Mouse (Mus musculus) lung, embryonic 16.5 days (tissue): ENCODE data around the gene Ppp1r18. TPM values are rescaled to one million over a fixed set of nuclear protein-coding genes. Genes with fewer than 3 reads are reported as not detected.

Source experiments
- ATAC-seq: fragments of 200-750 bp; cut with Nextera tagmentation; 2 replicates; pipeline ENCODE4 v1.8.0; 2017; ENCODE audit warnings: low read depth, mild to moderate bottlenecking, moderate library complexity
- H3K27ac ChIP-seq: fragments of 300-500 bp; sonication (generic); 2 replicates; pipeline ENCODE4 v1.5.1; 2014; ENCODE audit warnings: mild to moderate bottlenecking, control low read depth, low read length
- H3K27me3 ChIP-seq: fragments of 300-500 bp; sonication (generic); 2 replicates; pipeline ENCODE4 v1.6.1; 2014; ENCODE audit warnings: low read depth, low read length, mixed read lengths; ENCODE audit not compliant: control insufficient read depth, insufficient read depth
- H3K36me3 ChIP-seq: fragments of 300-500 bp; sonication (generic); 2 replicates; pipeline ENCODE4 v1.6.1; 2014; ENCODE audit warnings: low read length; ENCODE audit not compliant: control insufficient read depth, insufficient read depth
- H3K4me1 ChIP-seq: fragments of 300-500 bp; sonication (generic); replicated peaks from 2 replicates; pipeline ENCODE4 v1.6.1; 2014; ENCODE audit warnings: low read length, mixed read lengths; ENCODE audit not compliant: control insufficient read depth, insufficient read depth
- H3K4me2 ChIP-seq: fragments of 300-500 bp; sonication (generic); 2 replicates; pipeline ENCODE4 v1.6.1; 2014; ENCODE audit warnings: low read depth, low read length, control low read depth
- H3K4me3 ChIP-seq: fragments of 300-500 bp; sonication (generic); 2 replicates; pipeline ENCODE4 v1.5.1; 2014; ENCODE audit warnings: mild to moderate bottlenecking, low read length, control low read depth
- H3K9ac ChIP-seq: fragments of 300-500 bp; sonication (generic); 2 replicates; pipeline ENCODE4 v1.6.1; 2014; ENCODE audit warnings: low read length, control low read depth
- H3K9me3 ChIP-seq: fragments of 300-500 bp; sonication (generic); 2 replicates; pipeline ENCODE4 v1.6.1; 2016; ENCODE audit warnings: low read length; ENCODE audit not compliant: control insufficient read depth
- WGBS: fragments of 180-500 bp; shearing (Covaris S2); extraction: QIAGEN DNeasy Blood & Tissue Kit; methylation state at CpG from one replicate; pipeline ENCODE4 v1.1.7; 2014; 5-methylcytosine and 5-hydroxymethylcytosine counted together
- polyA plus RNA-seq: library from polyadenylated mRNA; unstranded; fragments of >200 nt; fragmentation: Nextera tagmentation; extraction: Ambion mirVana; gene quantifications from 2 replicates; pipeline ENCODE4 v1.2.1, GENCODE M21; 2015

The Ppp1r18 gene
- polyA plus RNA-seq, 1 experiment from 2014 or later = 26.5 TPM

DNA sequence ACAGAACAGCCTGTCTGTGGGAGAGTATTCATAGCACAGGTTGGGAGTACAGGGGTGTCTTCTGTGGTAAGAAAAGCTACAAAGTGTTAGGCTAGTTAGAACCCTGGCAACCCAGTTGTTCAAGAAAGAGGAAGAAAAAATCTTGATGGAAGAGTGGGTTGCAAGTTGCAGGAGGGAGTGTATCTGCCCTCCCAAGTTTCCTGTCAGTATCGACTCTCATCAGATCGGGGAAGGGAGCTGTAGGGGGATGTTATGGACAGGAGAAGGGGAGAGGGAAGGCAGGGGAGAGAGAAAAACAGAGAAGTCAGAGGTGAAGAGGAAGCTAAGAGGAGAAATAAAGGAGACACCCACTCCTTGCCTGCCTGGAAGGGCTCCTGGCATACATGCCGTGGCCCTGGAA, 35.2 kb downstream of the Ppp1r18 start:
- H3K9ac ChIP-seq = no peak overlapping the region
- peaks cover 10% of the 10 kb centered on the region for H3K4me1 ChIP-seq
- no peaks in the 10 kb centered on the region for H3K27me3 ChIP-seq
- H3K27ac ChIP-seq = no peak overlapping the region
- peaks cover 8% of the 10 kb centered on the region; the same call in 1 of the 2 replicates for H3K36me3 ChIP-seq
- H3K9me3 ChIP-seq = no peaks in the 10 kb centered on the region
- ATAC-seq = no peak
- H3K4me2 ChIP-seq = no peak overlapping the region
- no peak overlapping the region for H3K4me3 ChIP-seq
- WGBS = 86% methylated on average over 3 of the region's 3 CpGs

DNA sequence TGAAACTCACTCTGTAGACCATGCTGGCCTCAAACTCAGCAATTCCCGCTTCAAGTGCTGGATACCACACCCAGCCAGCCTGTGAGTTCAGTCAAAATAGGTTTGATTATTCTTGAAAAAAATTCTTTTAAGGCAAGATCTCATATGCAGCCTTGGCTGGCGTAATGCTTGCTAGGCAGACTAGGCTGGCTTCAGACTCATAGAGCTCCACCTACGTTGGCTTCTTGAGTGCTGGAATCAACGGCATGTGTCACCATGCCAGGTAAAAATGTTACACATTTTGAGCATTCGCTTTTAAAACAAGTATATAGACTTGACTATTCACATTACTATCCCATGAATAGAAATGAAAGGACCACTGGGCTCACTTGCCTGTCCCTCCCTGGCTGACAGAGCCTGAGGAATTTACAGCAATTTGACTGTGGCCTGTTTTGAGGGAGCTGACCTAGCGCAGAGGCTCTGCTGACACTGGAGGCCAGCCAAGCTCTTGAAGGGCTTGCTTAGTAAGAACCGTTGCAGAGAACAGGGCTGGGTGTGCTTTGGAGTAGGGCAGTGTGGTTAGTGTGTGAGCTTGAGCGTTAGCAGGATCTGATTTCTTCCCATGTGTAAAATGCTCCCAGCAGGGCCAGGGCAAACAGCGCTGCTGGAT, 38.1 kb downstream of the Ppp1r18 start:
- Histone ChIP-seq H3K9me3 (no peaks in the 10 kb centered on the region), H3K27me3 (no peaks in the 10 kb centered on the region), H3K36me3 (peaks cover 16% of the 10 kb centered on the region), H3K4me1 (peaks cover 5% of the 10 kb centered on the region), H3K9ac (no peak overlapping the region), H3K4me3 (no peak overlapping the region), H3K4me2 (no peak overlapping the region), H3K27ac (peak overlapping the region; percentile 45)
- peak; percentile 65 for ATAC-seq
- WGBS = 79% methylated on average over 9 of the region's 9 CpGs

GRCm38 (mm10) chr17:35903992-35904355, 38.6 kb downstream of the Ppp1r18 start:
- peaks cover 10% of the 10 kb centered on the region for H3K4me1 ChIP-seq
- no peaks in the 10 kb centered on the region for H3K9me3 ChIP-seq
- no peaks in the 10 kb centered on the region for H3K27me3 ChIP-seq
- no peak overlapping the region for H3K4me2 ChIP-seq
- no peak overlapping the region for H3K9ac ChIP-seq
- ATAC-seq = no peak
- no peak overlapping the region for H3K4me3 ChIP-seq
- 68% methylated on average over 4 of the region's 4 CpGs for WGBS
- H3K36me3 ChIP-seq = peaks cover 16% of the 10 kb centered on the region
- H3K27ac ChIP-seq = peak overlapping the region; percentile 45; the same call in 1 of the 2 replicates

DNA sequence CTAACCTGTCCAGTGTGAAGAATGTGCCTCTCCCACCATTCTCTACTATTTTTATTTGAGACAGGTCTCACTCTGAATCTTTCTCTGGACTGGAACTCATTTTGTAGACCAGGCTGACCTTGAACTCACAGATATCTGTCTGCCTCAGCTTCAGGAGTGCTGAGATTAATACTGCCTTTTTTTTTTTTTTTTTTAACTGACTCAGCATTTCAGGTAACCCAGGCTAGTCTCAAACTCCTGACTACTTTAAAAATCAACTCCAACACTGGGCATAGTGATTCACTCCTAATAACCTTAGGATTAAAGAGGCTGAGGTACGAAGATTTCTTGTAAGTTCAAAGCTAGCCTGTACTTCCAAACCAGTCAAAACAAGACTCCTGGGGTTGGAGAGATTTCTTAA, 40.2 kb downstream of the Ppp1r18 start:
- H3K9me3 ChIP-seq = no peaks in the 10 kb centered on the region
- ATAC-seq = no peak
- H3K4me1 ChIP-seq = peaks cover 16% of the 10 kb centered on the region
- no peak overlapping the region for H3K9ac ChIP-seq
- no peaks in the 10 kb centered on the region for H3K27me3 ChIP-seq
- no peak overlapping the region for H3K27ac ChIP-seq
- WGBS = 86% methylated on average over 1 of the region's 1 CpGs
- H3K4me3 ChIP-seq = no peak overlapping the region
- peaks cover 16% of the 10 kb centered on the region for H3K36me3 ChIP-seq
- H3K4me2 ChIP-seq = no peak overlapping the region

DNA sequence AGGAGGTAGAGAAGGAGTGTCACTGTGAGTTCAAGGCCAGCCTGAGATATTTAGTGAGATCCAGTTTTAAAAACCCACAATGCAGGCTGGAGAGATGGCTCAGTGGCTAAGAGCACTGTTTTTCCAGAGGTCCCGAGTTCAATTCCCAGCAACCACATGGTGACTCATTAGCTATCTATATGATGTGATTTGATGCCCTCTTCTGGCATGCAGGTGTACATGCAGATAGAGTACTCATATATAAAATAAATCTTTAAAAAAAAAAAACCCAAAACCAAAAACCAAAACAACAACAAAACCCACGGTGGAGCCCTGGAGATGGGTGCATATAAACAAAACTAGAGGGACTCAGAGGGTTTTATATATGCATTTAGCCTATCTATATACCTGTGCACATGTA, 42.2 kb downstream of the Ppp1r18 start:
- H3K36me3 ChIP-seq = peaks cover 18% of the 10 kb centered on the region
- H3K4me1 ChIP-seq = peaks cover 16% of the 10 kb centered on the region
- no peak overlapping the region for H3K4me2 ChIP-seq
- no peak for ATAC-seq
- no peak overlapping the region for H3K4me3 ChIP-seq
- H3K27ac ChIP-seq = no peak overlapping the region
- 67% methylated on average over 2 of the region's 2 CpGs for WGBS
- H3K9me3 ChIP-seq = no peaks in the 10 kb centered on the region
- H3K27me3 ChIP-seq = no peaks in the 10 kb centered on the region
- H3K9ac ChIP-seq = no peak overlapping the region

GRCm38 (mm10) chr17:35909186-35909918, 44.0 kb downstream of the Ppp1r18 start:
- H3K9me3 ChIP-seq = no peaks in the 10 kb centered on the region
- peaks cover 18% of the 10 kb centered on the region for H3K36me3 ChIP-seq
- H3K27ac ChIP-seq = peak overlapping the region; percentile 11
- no peaks in the 10 kb centered on the region for H3K27me3 ChIP-seq
- H3K9ac ChIP-seq = peak overlapping the region; percentile 70
- ATAC-seq = peak; percentile 44
- H3K4me3 ChIP-seq = peak overlapping the region; percentile 64
- peaks cover 11% of the 10 kb centered on the region for H3K4me1 ChIP-seq
- WGBS = 14% methylated on average over 20 of the region's 20 CpGs
- peak overlapping the region; percentile 95 for H3K4me2 ChIP-seq

DNA sequence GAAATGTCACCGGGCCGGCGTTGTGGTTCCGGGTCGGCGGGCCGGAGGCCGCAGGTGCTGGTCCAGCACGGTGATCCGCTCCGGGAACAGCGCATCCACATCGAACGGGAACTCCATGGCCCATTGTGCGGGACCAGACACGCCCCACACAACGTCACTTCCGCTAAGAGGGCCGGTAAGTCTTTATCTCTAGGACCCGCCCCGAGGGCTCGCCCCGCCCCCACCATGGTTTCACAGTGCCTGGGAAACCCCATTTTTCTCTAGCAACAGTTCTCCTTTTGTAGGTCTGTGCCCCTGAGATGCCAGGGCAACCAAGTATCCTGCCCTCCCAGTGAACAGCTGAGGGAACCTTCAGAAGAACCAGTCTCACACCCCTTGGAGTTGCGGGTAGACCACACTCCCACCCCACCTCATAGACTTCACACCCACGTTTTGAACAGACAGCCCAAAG, 44.6 kb downstream of the Ppp1r18 start, which contains the start of gene Atat1:
Atat1 (minus strand) TSS at position 157 of the 451 bp plus-strand sequence.
- peak within 1 kb of the TSS; percentile 95 for H3K4me2 ChIP-seq
- H3K9ac ChIP-seq = peak within 1 kb of the TSS; percentile 70
- H3K9me3 ChIP-seq = no peaks in the 10 kb centered on the region
- WGBS = 2% methylated on average over 25 of the region's 25 CpGs
- H3K27me3 ChIP-seq = no peaks in the 10 kb centered on the region
- H3K36me3 ChIP-seq = peaks cover 18% of the 10 kb centered on the region
- peak; percentile 95 for ATAC-seq
- H3K4me1 ChIP-seq = peaks cover 11% of the 10 kb centered on the region
- H3K4me3 ChIP-seq = peak within 1 kb of the TSS; percentile 64
- peak within 1 kb of the TSS; percentile 70 for H3K27ac ChIP-seq

- no peak for ATAC-seq
- H3K36me3 ChIP-seq = peaks cover 13% of the 10 kb centered on the region; the same call in 1 of the 2 replicates
- 71% methylated on average over 6 of the region's 6 CpGs for WGBS
- H3K27ac ChIP-seq = no peak overlapping the region
- H3K4me2 ChIP-seq = peak overlapping the region; percentile 70; the same call in 1 of the 2 replicates
- H3K27me3 ChIP-seq = no peaks in the 10 kb centered on the region
- peaks cover 13% of the 10 kb centered on the region for H3K4me1 ChIP-seq
- peak overlapping the region; percentile 85 for H3K4me3 ChIP-seq
- H3K9ac ChIP-seq = no peak overlapping the region
- no peaks in the 10 kb centered on the region for H3K9me3 ChIP-seq
These were observed 49.6 kb downstream of the Ppp1r18 start for GRCm38 (mm10) chr17:35914975-35915374.

DNA sequence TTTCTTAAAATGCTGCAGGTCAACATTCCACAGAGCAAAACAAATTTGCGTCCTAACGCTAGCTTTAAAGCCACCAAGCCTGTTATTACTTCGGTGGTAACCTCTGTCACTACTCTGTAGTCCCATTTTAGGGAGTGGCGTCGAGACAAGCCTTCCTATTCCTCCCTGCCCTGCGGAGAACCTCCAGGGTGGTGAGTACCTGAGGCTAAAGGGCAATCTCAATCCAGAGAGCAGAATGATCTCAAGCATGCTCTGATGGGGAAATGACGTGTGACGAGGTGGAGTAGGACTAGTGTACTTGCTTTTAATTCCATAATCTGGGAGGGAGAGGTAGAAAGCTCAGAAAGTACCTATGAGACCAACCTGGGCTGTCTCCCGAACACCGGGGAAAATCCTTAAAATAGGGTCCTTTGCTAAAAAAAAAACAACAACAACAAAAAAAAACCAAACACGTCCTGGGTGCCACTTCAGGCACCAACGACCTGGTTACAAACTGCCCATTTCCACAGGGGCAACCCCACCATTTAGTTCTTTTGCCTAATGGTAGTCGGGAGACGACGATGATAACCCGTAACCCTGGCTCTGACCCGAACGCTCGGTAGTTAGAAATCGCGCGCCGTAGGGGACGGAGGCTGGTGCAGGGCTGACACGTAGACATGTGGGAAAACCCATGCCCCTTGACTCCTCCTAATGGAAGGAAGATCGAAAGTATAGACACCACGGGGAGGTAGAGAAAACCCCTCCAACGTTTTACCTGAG, 50.3 kb downstream of the Ppp1r18 start:
- ATAC-seq = no peak
- Histone ChIP-seq H3K4me3 (peak overlapping the region; percentile 85), H3K4me1 (peaks cover 20% of the 10 kb centered on the region), H3K9me3 (no peaks in the 10 kb centered on the region), H3K27ac (peak overlapping the region; percentile 97), H3K9ac (peak overlapping the region; percentile 84), H3K4me2 (peak overlapping the region; percentile 70), H3K36me3 (peaks cover 13% of the 10 kb centered on the region; the same call in 1 of the 2 replicates), H3K27me3 (no peaks in the 10 kb centered on the region)
- 2% methylated on average over 28 of the region's 28 CpGs for WGBS
